Mouse (Mus musculus): Measurements from ENCODE around the gene Ccdc190.

DNA sequence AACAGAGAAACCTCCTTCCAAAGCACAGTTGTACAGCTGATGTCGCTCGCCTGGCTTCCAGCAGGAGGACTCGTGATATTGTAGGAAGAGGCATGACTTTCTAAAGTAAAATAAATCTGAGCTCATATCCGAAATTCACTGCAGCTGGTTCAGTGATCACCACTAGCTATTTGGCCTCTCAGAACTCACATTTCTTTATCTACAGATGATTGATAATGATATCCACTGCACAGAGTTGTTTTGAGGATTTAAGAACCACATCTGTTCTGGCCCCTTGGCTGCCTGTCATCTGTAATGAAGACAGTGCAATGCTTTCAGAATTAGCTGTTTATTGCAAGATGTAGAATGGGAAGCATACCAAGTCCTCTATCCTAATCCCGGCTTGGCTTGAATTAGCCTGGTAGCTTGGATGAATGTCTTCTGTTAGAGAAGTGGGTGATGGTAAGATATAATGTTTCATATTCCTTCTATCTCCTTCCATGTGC lies 45.3 kb upstream of the Ccdc190 start:
- no peak for TF ChIP-seq CTCF (IDR thresholded peaks at IDR 0.05; ENCODE audit: extremely low read depth, insufficient read length, insufficient replicate concordance, low read depth, low read length)
- no peak for TF ChIP-seq POLR2A (IDR thresholded peaks at IDR 0.05; ENCODE audit: low read depth, low read length)
